Mouse (Mus musculus) heart, adult 9 months (tissue): Measurements from ENCODE around the gene Lamtor2.
"Not testable (repeated sequence)": the region's sequence is repeated elsewhere in the genome, so short reads cannot be mapped to it uniquely, and the experiment has no call there.

Experiments used
- DNase-seq, 2 experiments: peaks; one replicate each; pipeline ENCODE4 v3.0.0; 2022; ENCODE audit warnings: low spot score in 2 of 2

Lamtor2 gene

DNA sequence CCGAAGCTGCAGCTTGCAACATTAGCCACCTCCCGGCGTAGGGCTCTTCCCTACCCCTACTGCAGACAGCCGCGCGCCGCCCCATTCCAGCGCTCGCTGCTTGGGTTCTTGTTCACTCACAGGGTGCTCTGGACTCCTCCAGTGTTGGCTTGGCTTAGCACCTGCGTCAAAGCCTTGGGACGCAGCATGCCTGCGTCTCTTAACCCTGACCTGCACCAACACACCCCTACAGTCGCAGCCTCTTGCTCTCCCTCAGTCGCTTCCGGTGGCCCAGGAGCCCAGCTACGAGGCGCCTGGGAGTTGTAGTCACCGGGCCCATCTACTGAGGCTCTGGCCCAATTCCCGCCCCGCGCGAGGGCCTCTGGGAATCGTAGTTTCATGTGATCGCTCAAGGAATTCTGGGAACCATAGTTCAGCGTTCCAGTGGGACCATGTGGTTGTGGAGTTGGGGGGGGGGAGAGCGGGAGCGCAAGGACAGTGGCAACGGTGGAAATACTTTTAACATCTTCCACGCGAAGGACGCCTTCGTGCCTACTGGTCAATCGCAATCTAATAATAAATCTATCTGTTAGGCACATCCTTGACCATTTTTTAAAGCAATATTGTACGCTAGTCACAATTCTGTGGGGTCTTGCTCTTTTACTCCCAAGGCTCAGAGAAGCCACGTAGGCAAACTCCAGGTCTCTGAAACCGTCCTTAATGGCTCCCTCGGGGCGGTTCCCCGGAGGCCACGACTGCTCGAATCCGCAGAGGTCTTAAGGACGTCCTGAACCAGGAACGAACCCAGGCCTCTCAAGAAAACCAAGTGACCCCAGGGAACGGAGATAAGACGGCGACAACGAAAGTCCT is at the start of gene Lamtor2:
TSS of gene Lamtor2 (minus strand) at position 399 of the 849 bp plus-strand sequence.
- peak; percentile 97 to 99 for DNase-seq

DNA sequence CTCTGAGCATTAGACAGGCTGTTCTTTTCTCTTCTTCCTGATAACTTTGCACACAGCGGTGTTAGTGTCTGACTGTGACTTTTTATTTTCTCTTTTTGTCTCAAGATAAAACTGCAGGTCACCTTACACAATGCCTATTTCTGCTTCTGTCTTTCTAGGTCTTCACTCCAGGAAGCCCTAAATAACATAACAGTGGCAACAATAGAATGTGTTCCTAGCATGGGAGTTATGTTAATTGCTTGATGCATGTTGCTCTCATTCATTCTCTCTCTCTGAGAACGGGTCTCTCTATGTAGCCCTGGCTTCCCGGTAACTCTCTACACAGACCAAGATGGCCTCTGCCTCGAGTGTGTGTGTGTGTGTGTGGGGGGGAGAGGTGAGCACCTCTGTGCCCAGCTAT is 49.6 kb upstream of the Lamtor2 start:
- no peak for DNase-seq

DNA sequence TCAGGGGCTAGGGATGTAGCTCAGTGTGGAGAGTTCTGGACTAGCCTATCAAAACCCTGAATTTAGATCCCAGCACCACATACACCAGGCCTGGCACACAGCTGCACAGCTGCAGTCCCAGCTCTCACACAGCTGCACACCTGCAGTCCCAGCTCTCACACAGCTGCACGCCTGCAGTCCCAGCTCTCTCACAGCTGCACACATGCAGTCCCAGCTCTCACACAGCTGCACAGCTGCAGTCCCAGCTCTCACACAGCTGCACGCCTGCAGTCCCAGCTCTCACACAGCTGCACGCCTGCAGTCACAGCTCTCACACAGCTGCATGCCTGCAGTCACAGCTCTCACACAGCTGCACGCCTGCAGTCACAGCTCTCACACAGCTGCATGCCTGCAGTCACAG is 43.7 kb upstream of the Lamtor2 start:
- not testable (repeated sequence) for DNase-seq

DNA sequence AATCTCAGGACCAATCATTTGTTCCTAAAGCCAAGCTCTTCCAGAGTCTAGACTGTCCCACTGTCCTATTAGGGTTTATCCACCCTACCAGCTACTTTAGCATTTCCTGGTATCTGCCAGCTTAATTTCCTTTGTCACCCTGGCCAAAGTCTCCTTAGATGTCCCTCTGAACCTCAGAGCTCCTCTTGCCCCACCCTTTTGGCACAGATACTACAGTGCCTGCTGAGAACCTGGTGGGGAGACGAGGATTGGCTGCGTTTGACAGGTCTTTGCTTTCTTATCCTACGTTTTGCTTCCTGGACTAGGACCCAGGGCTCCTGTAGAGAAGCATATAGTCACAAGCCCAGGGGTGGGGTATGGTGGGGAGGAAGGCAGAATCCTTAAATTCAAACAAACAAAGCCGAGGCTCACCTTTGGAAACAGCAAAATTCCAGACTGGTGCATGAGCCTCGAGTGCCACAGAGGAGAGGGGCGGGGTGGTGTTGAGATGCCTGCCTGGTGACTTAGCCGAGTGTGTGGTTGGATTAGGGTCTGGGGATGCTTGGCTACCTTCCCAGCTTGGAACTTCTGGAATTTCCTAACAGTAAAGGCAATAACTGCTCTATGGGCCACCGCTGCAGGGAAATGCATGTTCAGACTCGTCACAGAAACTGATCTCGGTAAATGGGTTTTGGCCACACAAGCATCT is 41.2 kb upstream of the Lamtor2 start:
- no peak for DNase-seq

DNA sequence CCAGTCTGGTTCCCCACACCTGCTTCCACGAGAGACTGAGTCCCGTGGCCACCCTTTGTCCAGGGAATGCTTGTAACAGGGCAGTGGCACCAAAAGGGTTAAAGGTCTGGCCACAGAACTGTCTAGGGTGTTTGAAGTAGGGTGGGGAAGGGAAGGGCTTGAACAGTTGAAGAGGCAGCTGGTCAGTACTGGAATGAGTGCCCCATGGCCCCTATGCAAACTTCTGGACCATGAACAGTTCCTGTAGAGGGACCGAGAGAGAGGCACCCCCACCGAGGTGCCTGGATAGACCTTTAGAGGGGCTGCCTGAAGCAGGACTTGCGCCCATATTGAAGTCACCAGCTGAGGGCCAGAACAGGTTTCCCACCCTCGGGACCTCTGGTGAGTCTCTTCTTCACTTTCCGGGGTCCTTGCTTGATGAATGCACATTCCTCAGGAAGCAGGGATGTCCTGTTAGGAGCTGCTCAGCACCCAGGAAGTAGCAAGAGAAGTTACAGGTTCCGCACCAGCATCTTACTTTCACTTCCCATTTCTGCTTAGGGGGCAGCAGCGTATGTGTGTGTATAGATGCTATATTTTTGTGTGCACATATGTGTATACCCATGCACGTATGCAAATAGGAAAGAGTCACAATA is 40.2 kb upstream of the Lamtor2 start:
- DNase-seq: no peak

DNA sequence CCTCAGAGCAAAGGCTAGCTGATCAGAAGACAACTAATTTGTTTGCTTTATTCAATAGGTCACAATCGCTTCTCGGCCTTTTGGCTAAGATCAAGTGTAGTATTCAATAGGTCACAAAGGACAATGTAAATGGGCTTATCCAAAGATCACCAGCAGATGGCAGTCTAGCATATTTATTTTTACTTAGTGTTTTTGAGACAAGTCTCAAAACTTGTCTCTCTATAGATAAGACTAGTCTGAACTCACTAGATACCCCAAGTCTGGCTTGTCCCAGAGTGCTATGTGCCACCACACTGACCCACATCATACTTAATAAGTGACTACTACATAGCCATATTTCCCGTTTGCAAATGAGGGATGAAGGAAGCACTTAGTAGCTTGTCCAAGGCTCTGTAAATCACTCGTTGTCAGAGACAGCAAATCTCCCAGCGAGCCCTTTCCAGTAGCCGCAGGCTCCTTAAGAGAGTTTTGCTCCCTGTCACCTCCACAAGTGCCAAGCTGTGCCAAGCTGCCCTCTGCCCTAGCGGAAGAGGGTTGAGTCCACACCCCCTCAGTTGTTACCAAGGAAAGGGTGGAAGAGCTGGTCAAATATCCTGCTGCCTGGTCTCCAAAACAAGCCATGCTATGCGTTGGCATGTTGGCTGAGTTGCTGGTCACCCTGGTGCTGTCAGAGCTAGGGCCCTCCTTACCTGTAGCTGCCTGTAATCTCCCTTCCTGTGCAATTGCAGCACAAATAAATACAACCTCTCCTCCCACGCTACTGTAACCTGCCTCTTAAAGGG is 39.3 kb upstream of the Lamtor2 start:
- peak in 1 of 2 experiments; percentile 55 for DNase-seq

DNA sequence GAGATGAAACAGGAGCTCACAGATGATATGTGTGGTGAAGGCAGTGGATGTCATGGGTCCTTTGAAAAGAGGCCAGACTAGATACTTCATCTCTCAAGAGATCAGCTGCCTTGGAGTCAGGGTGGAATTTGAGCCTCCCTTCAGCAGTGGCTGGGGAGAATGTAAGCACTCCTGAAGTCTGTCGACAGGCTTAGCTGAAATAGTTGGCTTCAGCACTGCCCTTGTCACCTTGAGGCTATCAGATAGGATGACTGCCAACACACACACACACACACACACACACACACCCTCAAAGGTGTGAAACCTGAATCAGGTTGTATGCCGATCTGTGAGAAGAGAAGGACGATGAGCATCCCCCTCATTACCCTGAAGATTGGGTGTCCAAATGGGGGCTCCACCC is 38.2 kb upstream of the Lamtor2 start:
- DNase-seq: no peak

DNA sequence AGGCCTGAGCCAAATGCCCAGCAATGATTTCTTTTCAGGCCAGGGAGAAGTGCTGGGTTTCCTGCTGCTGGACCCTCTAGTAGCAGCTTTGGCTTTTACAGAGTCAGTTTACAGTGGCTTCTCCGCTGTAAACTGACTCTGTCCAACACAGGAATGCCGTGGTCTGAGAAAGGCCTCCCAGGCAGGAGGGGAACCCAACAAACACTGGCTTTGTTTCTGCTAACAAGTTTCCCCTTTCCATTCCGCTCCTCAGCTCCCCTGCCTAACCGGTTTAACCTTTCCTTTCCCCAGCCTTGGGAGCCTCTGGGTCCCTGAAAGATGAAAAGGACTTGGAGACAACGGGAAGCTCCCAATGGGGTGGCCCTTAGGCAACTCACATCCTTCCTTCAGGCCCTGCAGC is 37.4 kb upstream of the Lamtor2 start:
- DNase-seq: no peak

DNA sequence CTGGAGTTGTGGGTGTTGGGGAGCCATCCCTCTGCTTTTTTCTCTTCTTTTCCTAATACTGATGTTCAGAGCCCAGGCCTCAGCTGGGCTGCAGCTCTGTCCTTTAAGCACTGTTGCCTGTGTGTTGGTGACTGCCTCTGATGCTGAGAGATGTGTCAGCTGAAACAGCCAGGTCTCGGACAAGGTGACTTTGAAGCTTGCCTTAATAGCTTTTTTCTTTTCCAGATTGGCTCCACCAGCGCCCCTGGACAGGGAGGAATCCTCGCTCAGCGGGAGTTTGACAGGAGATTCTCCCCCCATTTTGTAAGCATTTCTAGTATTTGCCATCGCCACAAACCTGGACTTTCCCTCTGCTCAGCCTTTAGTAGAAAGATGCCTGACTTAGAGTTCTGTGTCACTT is 33.8 kb upstream of the Lamtor2 start:
- DNase-seq: no peak

DNA sequence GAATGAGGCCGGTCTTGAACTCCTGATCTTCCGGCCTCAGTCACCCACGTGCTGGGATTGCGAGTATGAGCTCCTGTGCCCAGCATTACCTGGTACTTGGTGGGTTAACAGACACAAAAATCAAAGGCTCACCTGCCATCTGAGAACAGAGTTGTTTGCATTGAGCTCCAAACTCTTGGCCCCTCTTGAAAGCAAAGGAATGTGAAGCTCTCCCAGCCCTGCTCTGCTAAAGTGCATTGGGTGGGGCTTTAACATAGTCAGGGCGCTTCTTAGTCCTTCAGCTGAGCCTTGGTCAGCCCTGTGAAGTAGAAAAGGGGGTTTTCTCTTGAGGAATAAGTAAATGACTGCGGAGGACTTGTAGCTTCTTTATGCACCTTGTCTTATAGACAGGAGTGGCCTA is 32.9 kb upstream of the Lamtor2 start:
- DNase-seq: no peak

DNA sequence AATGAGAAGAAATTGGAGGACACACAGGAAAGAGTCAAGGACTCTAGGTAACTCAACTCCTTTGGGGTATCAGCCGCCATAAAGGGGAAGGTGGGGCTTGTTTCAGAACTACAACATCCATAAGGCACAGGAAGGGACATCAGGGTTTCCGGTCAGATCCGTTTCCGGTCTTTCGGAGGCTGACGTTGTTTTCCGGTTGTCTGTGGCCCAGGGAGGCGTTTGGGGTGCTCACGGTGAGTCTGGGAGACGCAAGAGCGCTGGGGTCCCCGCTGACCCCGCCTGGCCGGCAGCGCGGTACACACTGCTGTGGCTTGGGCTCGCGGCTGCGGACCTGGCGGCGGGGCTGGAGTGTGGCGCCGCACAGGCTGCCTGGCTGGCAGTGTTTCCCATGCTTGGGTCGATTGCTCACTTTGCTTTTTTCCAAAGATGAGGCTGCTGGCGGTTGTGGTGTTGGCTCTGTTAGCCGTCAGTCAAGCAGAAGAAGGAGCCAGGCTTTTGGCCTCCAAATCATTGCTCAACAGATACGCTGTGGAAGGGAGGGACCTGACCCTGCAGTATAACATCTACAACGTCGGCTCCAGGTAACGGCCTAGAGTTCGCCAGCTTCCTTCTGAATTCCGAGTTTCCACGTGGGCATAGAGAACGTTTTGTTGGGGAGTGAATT is 26.7 kb upstream of the Lamtor2 start:
- DNase-seq: peak; percentile 82 to 83

DNA sequence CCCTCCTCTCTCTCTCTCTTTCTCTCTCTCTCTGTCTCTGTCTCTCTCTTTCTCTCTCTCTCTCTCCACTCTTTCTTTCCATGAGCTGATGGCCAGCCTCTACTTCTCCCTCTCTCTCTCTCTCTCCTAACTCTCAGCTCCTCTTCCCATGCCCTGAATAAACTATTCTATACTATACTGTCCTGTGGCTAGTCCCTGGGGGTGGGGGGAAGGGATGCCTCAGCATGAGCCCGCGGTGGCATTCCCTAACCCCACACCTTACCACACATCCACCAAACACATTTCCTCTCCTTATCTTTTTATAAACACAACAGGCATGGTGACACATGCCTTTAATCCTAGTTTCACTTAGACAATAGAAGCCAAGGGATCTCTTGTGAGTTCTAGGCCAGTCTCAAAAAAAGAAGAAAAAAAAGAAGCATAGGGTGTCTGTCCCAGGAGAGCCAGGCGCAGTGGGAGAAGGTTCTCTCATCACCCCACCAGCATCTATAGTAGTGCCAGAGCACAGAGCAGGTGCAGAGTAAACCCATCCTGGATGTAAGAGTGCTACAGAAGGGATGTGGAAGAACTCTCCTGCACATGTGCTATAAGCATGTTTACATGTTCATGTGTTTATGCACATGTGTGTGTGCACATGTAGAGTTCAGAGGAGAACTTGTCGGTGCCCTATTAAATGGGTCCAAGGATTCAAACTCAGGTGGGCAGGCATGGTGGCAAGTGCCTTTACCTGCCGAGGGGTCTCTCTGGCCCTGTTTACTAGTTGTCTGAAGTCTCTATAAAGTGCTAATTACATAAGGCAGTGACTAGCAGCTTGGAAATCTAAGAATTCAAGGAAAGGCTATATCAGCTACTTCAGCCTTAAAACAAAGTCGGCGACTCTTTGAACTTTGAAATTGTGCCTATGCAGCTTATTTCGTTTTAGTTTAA is 25.9 kb upstream of the Lamtor2 start:
- no peak for DNase-seq

DNA sequence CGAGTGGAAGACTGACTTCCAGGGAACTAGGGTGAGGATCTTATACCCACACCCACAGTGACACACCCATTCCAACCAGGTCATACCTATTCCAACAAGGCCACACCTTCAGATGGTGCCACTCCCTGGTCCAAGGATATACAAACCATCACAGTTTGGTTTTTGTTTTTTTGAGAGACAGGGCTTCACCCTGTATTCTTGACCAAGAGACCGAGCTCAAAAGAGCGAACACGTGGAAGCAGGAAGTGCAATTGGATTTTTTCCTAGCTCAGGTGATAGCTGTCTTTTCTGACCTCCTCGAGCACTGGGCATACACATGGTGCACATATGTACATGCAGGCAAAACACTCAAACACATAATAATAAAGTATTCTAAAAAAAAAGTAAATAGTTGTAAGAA is 25.0 kb upstream of the Lamtor2 start:
- DNase-seq: not testable (repeated sequence)

DNA sequence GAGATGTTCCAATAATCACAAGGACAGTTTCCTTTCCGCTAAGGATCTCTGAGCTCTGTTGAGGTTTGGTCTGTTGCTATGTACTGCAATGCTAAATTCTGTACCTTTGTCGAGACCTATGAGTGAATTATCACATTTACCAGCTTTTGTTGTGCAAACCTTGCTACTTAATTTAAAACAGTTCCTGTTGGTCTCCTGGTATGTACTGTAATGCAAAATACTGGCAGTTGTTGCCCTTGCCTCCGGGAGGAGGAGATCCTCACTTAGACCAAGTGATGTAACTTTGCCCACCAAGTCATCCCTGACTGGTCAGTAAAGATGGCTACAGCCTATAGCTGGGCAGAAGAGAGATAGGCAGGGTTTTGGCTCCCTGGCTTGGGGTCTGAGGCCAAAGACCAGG is 22.7 kb upstream of the Lamtor2 start, which contains the start of gene Ssr2:
TSS of gene Ssr2 (plus strand) at position 337 of the 400 bp plus-strand sequence.
- DNase-seq: no peak

DNA sequence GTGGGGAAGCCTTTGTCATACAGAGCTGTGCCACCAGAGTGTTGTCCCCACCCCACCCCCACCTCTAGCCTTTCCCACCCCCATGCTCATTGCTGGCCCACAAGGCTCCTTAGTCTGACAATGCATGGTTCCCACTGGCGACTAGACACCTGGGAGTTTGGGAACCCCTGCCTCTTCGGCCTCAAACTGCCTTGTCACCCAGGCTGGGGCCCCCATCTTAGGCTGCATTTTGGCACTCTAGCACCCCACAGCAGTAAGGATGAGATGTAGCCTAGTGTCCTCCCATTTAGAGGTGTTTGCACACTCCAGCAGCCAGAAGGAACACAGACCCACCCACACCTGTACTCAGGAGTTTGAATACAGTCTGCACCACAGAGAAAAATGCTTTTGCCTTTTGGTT is 20.9 kb upstream of the Lamtor2 start:
- DNase-seq: no peak

DNA sequence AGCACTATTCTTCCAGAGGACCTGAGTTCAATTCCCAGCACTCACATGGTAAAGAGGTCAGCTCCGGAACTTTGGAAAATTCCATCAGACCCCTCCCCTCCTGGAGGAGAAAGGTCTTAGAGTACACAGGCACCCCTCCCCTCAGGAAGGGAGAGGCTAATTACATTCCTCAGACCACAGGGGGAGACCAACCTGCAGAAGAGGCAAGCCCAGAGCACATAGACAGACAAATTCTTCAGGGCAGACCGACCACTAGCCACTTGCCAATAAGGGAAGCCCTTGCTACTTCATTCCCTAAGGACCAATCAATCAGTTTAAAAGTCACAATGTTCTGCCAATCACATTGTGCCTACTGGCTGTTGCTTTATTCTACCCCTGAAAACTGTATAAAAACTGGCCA is 20.0 kb upstream of the Lamtor2 start:
- no peak for DNase-seq

DNA sequence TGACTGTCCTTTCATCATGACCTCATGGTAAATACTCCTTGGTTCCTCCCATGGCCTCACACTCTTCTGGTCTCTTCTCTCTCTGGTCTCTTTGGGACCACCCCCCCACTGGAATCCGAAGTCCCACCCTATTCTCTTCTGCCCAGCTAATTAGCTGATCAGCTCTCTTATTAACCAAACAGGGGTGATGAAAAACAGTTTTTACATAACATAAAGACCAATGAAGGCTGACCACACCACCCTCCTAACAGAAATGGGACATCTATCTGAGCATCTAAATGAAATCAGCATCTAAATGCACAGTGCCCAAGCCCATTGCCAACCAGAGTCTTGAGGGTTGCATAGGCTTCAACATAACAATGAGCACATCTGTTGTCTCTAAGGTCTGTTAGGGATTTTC is 19.0 kb upstream of the Lamtor2 start:
- no peak for DNase-seq

DNA sequence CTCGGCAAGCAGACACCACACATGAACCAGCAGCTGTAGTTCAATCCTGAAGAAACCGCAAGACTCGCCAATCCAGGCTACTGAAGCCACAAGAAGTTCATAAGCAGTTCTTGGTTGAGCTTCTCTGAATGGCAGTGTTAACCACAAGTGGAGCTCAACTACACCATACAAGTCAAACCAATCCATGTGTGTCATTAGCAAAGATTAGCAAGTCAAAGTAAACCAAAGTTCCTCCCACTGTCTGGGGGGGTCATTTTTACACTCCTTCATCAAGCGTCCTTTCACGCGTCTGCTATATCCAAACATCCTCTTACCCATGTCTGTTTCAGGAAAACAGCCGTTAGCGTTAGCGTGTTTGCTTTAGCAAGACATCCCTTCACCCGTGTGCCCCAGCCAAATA is 17.5 kb upstream of the Lamtor2 start:
- DNase-seq: no peak

DNA sequence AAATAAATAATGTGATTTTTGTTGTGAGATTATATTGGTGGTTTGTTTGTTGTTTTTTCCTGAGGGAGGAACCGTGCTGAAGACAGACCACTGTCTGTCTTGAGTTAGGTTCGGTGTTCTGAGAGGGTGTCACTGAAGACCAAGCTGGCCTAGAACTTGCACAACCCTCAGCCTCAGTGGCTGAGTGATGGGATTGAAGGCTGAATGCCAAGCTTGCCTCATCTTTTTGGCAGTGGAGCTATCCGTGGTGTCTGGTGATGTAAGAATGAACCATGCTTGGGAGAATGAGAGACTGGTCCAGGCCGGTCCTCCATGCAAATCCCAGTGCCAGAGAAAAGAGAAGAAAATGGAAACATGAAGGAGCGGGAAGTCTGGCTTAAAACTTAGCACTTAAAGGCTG is 16.8 kb upstream of the Lamtor2 start:
- no peak for DNase-seq

DNA sequence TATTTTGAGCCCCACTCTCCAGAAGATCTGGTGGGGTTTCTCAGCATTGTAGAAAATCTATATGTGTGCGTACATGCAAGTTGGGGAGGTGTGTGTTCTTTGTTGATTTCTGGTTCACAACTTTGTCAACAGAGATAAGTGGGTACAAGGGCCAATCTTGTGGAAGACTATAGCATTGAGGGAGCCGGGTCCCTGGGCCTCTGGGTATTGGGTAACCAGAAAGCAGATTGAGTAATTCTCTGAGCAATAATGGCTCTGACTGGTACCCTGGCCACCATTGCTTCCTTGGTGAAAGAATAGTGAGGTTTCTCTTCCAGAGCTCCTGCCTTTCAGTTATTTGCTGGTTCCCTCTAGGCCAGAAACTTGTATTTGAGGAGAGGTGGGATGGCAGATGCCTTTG is 16.2 kb upstream of the Lamtor2 start:
- DNase-seq: no peak
